Mouse (Mus musculus): ENCODE data around the gene Rasgrf2.

DNA sequence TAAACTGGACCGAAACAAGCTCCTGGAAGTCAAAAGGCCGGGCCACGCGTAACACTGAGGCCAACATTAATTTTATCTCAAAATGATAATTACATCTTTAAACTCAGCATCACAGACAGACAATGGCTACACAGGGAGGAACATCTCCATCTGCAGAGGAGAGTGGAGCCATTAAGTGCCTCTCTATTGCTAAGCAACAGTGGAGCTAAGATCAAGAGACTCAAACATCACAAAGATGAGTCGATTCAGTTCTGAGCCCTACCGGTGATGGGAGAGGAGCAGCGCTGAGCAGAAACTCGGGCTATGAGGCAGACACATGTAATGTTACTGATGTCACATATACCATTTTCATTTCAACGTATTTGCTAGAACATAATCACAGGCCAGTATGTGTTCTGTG, 191.3 kb downstream of the Rasgrf2 start:
- TF ChIP-seq CTCF (IDR thresholded peaks at IDR 0.05; ENCODE audit: control insufficient read depth, insufficient read depth, low read length) = no peak
- TF ChIP-seq POLR2A (IDR thresholded peaks at IDR 0.05; ENCODE audit: borderline replicate concordance, control insufficient read depth, low read depth, low read length) = no peak

Data from bone marrow, adult 2 months (tissue).